Mouse (Mus musculus) forebrain, embryonic 15.5 days (tissue): ENCODE data around the gene Ovca2. TPM values are rescaled to one million over a fixed set of nuclear protein-coding genes. Genes with fewer than 3 reads are reported as not detected.

Experiments used
- ATAC-seq: fragments of 200-750 bp; cut with Nextera tagmentation; replicated peaks from 2 replicates; pipeline ENCODE4 v1.8.0; 2017; ENCODE audit warnings: mild to moderate bottlenecking, moderate TSS enrichment, moderate library complexity
- H3K27ac ChIP-seq: fragments of 300-500 bp; sonication (generic); replicated peaks from 2 replicates; pipeline ENCODE4 v1.5.1; 2015; ENCODE audit warnings: mild to moderate bottlenecking, inconsistent platforms
- H3K27me3 ChIP-seq: fragments of 300-500 bp; sonication (generic); 2 replicates; pipeline ENCODE4 v1.6.1; 2015; ENCODE audit warnings: inconsistent platforms
- H3K36me3 ChIP-seq: fragments of 300-500 bp; sonication (generic); 2 replicates; pipeline ENCODE4 v1.6.1; 2015; ENCODE audit warnings: mild to moderate bottlenecking, inconsistent platforms
- H3K4me1 ChIP-seq: fragments of 300-500 bp; sonication (generic); 2 replicates; pipeline ENCODE4 v1.6.1; 2015; ENCODE audit warnings: inconsistent platforms
- H3K4me2 ChIP-seq: fragments of 300-500 bp; sonication (generic); replicated peaks from 2 replicates; pipeline ENCODE4 v1.6.1; 2015; ENCODE audit warnings: mild to moderate bottlenecking, inconsistent platforms
- H3K4me3 ChIP-seq: fragments of 300-500 bp; sonication (generic); 2 replicates; pipeline ENCODE4 v1.5.1; 2015; ENCODE audit warnings: mild to moderate bottlenecking, inconsistent platforms
- H3K9ac ChIP-seq: fragments of 300-500 bp; sonication (generic); replicated peaks from 2 replicates; pipeline ENCODE4 v1.6.1; 2015; ENCODE audit warnings: mild to moderate bottlenecking, inconsistent platforms
- H3K9me3 ChIP-seq: fragments of 300-500 bp; sonication (generic); 2 replicates; pipeline ENCODE4 v1.6.1; 2016; ENCODE audit warnings: inconsistent platforms
- WGBS: fragments of 180-500 bp; shearing (Covaris S2); methylation state at CpG from one replicate; pipeline ENCODE4 v1.1.7; 2015; ENCODE audit warnings: mixed read lengths; 5-methylcytosine and 5-hydroxymethylcytosine counted together
- polyA plus RNA-seq: library from polyadenylated mRNA; unstranded; fragments of >200 nt; fragmentation: Nextera tagmentation; extraction: Ambion mirVana; gene quantifications from 2 replicates; pipeline ENCODE4 v1.2.1, GENCODE M21; 2015

The Ovca2 gene
- polyA plus RNA-seq, 1 experiment from 2014 or later: 15.4 TPM

DNA sequence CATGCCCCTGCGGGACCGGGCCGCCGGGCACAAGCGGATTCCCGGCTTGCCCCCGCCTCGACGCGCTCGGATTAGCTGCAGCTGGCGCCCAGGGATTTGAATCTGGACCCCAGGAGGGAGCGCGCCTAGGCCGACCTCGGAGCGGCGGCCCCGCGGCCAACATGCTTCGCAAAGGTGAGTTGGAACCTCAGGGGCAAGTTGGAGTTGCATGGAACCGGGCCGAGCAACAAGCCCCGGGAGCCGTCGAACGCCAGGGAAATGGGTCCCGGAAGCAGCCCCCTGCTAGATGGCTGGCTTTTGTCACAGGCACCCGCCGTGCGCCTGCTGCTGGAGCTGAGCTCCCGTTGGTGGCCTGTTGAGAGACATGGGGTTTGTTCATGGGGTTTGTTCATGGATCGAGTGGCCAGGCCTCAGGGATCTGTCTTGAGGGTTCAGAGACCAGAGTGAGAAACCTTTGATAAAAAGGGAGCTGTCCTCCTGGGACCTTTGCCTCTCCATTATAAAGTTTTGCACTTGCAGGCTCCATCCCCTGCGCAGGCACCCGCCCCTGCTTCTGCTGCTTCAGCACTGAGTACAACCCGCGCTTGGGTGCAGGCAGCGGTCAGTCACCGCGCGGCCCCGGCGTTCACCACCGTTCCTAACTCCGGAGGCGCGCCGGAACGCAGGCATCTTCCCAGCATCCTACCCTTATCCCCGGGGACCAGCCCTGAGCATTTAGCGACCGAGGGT is 15.7 kb upstream of the Ovca2 start:
- no peaks in the 10 kb centered on the region for H3K36me3 ChIP-seq
- peak overlapping the region; percentile 51 for H3K9ac ChIP-seq
- H3K27me3 ChIP-seq: peaks cover 54% of the 10 kb centered on the region
- ATAC-seq: no peak
- H3K9me3 ChIP-seq: no peaks in the 10 kb centered on the region
- H3K4me2 ChIP-seq: peak overlapping the region; percentile 59
- peaks cover 44% of the 10 kb centered on the region for H3K4me1 ChIP-seq
- WGBS: under 1% methylated on average over 52 of the region's 52 CpGs
- no peak overlapping the region; the same call in 1 of the 2 replicates for H3K27ac ChIP-seq
- peak overlapping the region; percentile 53 for H3K4me3 ChIP-seq

GRCm38 (mm10) chr11:75193256-75194071 is 14.8 kb upstream of the Ovca2 start, which contains the start of gene Rtn4rl1:
TSS of gene Rtn4rl1 (plus strand) at chr11:75193783.
- Histone ChIP-seq H3K4me1 (peaks cover 50% of the 10 kb centered on the region), H3K36me3 (no peaks in the 10 kb centered on the region), H3K9ac (peak within 1 kb of the TSS; percentile 51), H3K27ac (no peak within 1 kb of the TSS; the same call in 1 of the 2 replicates), H3K4me2 (peak within 1 kb of the TSS; percentile 59), H3K4me3 (peak within 1 kb of the TSS; percentile 53), H3K27me3 (peaks cover 54% of the 10 kb centered on the region), H3K9me3 (no peaks in the 10 kb centered on the region)
- under 1% methylated on average over 74 of the region's 84 CpGs for WGBS
- ATAC-seq: no peak

GRCm38 (mm10) chr11:75192336-75193214 is 13.9 kb upstream of the Ovca2 start:
- H3K9me3 ChIP-seq: no peaks in the 10 kb centered on the region
- WGBS: 21% methylated on average over 13 of the region's 13 CpGs
- H3K27ac ChIP-seq: no peak overlapping the region
- H3K4me1 ChIP-seq: peaks cover 51% of the 10 kb centered on the region
- H3K27me3 ChIP-seq: peaks cover 53% of the 10 kb centered on the region
- H3K9ac ChIP-seq: no peak overlapping the region
- peak; percentile 38 for ATAC-seq
- peak overlapping the region; percentile 59 for H3K4me2 ChIP-seq
- H3K4me3 ChIP-seq: no peak overlapping the region
- H3K36me3 ChIP-seq: no peaks in the 10 kb centered on the region

GRCm38 (mm10) chr11:75191841-75192240 is 13.2 kb upstream of the Ovca2 start:
- H3K9me3 ChIP-seq: no peaks in the 10 kb centered on the region
- H3K36me3 ChIP-seq: no peaks in the 10 kb centered on the region
- H3K4me1 ChIP-seq: peaks cover 51% of the 10 kb centered on the region
- ATAC-seq: no peak
- no peak overlapping the region for H3K4me2 ChIP-seq
- peaks cover 45% of the 10 kb centered on the region for H3K27me3 ChIP-seq
- WGBS: 54% methylated on average over 6 of the region's 6 CpGs
- no peak overlapping the region for H3K27ac ChIP-seq
- no peak overlapping the region for H3K4me3 ChIP-seq
- no peak overlapping the region for H3K9ac ChIP-seq

- Histone ChIP-seq H3K27ac (0 out of 2 replicates have a peak within 1 kb of the TSS, but pooled peaks have one; percentile 12), H3K4me2 (peak within 1 kb of the TSS; percentile 87), H3K27me3 (peaks cover 37% of the 10 kb centered on the region), H3K36me3 (no peaks in the 10 kb centered on the region), H3K9ac (peak within 1 kb of the TSS; percentile 66), H3K4me1 (peaks cover 51% of the 10 kb centered on the region), H3K9me3 (no peaks in the 10 kb centered on the region), H3K4me3 (peak within 1 kb of the TSS; percentile 93)
- 50% methylated on average over 5 of the region's 5 CpGs for WGBS
- no peak for ATAC-seq
Observed at GRCm38 (mm10) chr11:75190905-75191441, 12.3 kb upstream of the Ovca2 start, which contains the start of gene Dph1. TSS of gene Dph1 (minus strand) at chr11:75191241.

- H3K9ac ChIP-seq: peak overlapping the region; percentile 66
- peaks cover 49% of the 10 kb centered on the region for H3K4me1 ChIP-seq
- peak overlapping the region; percentile 93 for H3K4me3 ChIP-seq
- H3K27ac ChIP-seq: 0 out of 2 replicates have a peak overlapping the region, but pooled peaks have one; percentile 12
- H3K36me3 ChIP-seq: no peaks in the 10 kb centered on the region
- under 1% methylated on average over 24 of the region's 24 CpGs for WGBS
- peak overlapping the region; percentile 87 for H3K4me2 ChIP-seq
- no peaks in the 10 kb centered on the region for H3K9me3 ChIP-seq
- peak; percentile 82 for ATAC-seq
- peaks cover 30% of the 10 kb centered on the region for H3K27me3 ChIP-seq
Observed at GRCm38 (mm10) chr11:75190371-75190724, 11.7 kb upstream of the Ovca2 start.

GRCm38 (mm10) chr11:75189713-75190370 is 11.2 kb upstream of the Ovca2 start:
- no peak; the same call in 1 of the 2 replicates for ATAC-seq
- Histone ChIP-seq H3K4me1 (peaks cover 49% of the 10 kb centered on the region), H3K36me3 (no peaks in the 10 kb centered on the region)

GRCm38 (mm10) chr11:75184986-75185385 is 6.4 kb upstream of the Ovca2 start:
- H3K4me2 ChIP-seq: no peak overlapping the region
- no peaks in the 10 kb centered on the region for H3K9me3 ChIP-seq
- H3K27me3 ChIP-seq: no peaks in the 10 kb centered on the region
- H3K27ac ChIP-seq: no peak overlapping the region
- no peak overlapping the region for H3K4me3 ChIP-seq
- WGBS: 57% methylated on average over 2 of the region's 2 CpGs
- H3K36me3 ChIP-seq: no peaks in the 10 kb centered on the region; the same call in 1 of the 2 replicates
- ATAC-seq: no peak
- H3K9ac ChIP-seq: no peak overlapping the region
- H3K4me1 ChIP-seq: peaks cover 21% of the 10 kb centered on the region

More at GRCm38 (mm10) chr11:75189713-75190370, 11.2 kb upstream of the Ovca2 start:
- peak overlapping the region; percentile 66 for H3K9ac ChIP-seq
- under 1% methylated on average over 22 of the region's 22 CpGs for WGBS
- peak overlapping the region; percentile 93 for H3K4me3 ChIP-seq
- peaks cover 25% of the 10 kb centered on the region for H3K27me3 ChIP-seq
- peak overlapping the region; percentile 87 for H3K4me2 ChIP-seq
- H3K27ac ChIP-seq: no peak overlapping the region
- no peaks in the 10 kb centered on the region for H3K9me3 ChIP-seq

DNA sequence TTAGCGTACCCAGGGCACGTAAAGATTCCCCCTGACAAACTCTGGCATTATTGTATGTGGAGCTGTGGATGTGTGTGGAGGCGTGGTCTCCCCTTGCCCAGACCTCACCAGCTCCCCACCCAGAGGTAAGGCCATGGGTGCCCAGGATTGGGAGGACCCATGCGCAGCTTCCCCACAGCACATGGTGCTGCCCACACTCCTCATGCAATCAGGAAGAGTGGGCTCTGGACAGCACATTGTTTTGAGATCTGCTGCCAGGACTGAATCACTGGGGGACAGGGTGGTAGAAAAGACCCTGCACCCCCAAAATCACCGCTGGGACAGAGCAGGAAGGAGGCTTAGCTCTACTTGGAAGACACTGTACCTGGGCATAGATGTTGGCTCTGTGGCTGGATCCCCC is 5.9 kb upstream of the Ovca2 start:
- H3K9me3 ChIP-seq: no peaks in the 10 kb centered on the region
- ATAC-seq: no peak
- H3K4me1 ChIP-seq: peaks cover 17% of the 10 kb centered on the region
- H3K4me3 ChIP-seq: no peak overlapping the region
- H3K36me3 ChIP-seq: no peaks in the 10 kb centered on the region; the same call in 1 of the 2 replicates
- H3K27me3 ChIP-seq: no peaks in the 10 kb centered on the region
- 91% methylated on average over 5 of the region's 5 CpGs for WGBS
- no peak overlapping the region for H3K4me2 ChIP-seq
- H3K27ac ChIP-seq: no peak overlapping the region
- no peak overlapping the region for H3K9ac ChIP-seq

- no peaks in the 10 kb centered on the region for H3K27me3 ChIP-seq
- no peak for ATAC-seq
- no peak overlapping the region for H3K4me3 ChIP-seq
- peaks cover 17% of the 10 kb centered on the region for H3K4me1 ChIP-seq
- H3K9me3 ChIP-seq: no peaks in the 10 kb centered on the region
- no peaks in the 10 kb centered on the region; the same call in 1 of the 2 replicates for H3K36me3 ChIP-seq
- no peak overlapping the region for H3K27ac ChIP-seq
- H3K9ac ChIP-seq: no peak overlapping the region
- 76% methylated on average over 2 of the region's 2 CpGs for WGBS
- H3K4me2 ChIP-seq: no peak overlapping the region
Observed at GRCm38 (mm10) chr11:75183917-75184570, 5.4 kb upstream of the Ovca2 start.
